Mouse (Mus musculus) MEL (cell line): Measurements from ENCODE around the gene Cst7.
"Not testable (repeated sequence)": the region's sequence is repeated elsewhere in the genome, so short reads cannot be mapped to it uniquely, and the experiment has no call there.

Experiments
- CTCF ChIP-seq, 3 experiments: IDR thresholded peaks in 2 of 3; conservative IDR thresholded peaks in 1 of 3; 2 replicates each; pipeline ENCODE4 v1.5.1; 2011 to 2012; ENCODE audit warnings: low read length in 3 of 3, low read depth in 2 of 3, mild to moderate bottlenecking in 2 of 3, improper control_type of control experiment in 1 of 3, inconsistent platforms in 1 of 3, mixed read lengths in 1 of 3, moderate library complexity in 1 of 3; ENCODE audit not compliant: control insufficient read depth in 1 of 3, insufficient read depth in 1 of 3, poor library complexity in 1 of 3, severe bottlenecking in 1 of 3
- GATA1 ChIP-seq: IDR thresholded peaks from 2 replicates; pipeline ENCODE4 v1.6.1; 2011; ENCODE audit warnings: low read depth, low read length, improper control_type of control experiment
- MEF2A ChIP-seq: IDR thresholded peaks from 2 replicates; pipeline ENCODE4 v1.6.1; 2014; ENCODE audit warnings: low read depth, mild to moderate bottlenecking, inconsistent platforms, low read length, improper control_type of control experiment; ENCODE audit not compliant: poor library complexity, insufficient replicate concordance, severe bottlenecking; ENCODE audit errors: extremely low read depth
- MXI1 ChIP-seq: IDR thresholded peaks from 2 replicates; pipeline ENCODE4 v1.6.1; 2011; ENCODE audit warnings: mild to moderate bottlenecking, low read depth, low read length, improper control_type of control experiment
- NRF1 ChIP-seq: IDR thresholded peaks from 2 replicates; pipeline ENCODE4 v1.6.1; 2014; ENCODE audit warnings: low read depth, mild to moderate bottlenecking, inconsistent platforms, low read length, improper control_type of control experiment, moderate library complexity; ENCODE audit not compliant: poor library complexity, insufficient read depth, severe bottlenecking
- POLR2A ChIP-seq, 2 experiments: IDR thresholded peaks; 2 replicates each; pipeline ENCODE4 v1.6.1; 2011 to 2012; ENCODE audit warnings: low read length in 2 of 2, mild to moderate bottlenecking in 2 of 2, control low read depth in 1 of 2, improper control_type of control experiment in 1 of 2, low read depth in 1 of 2, moderate library complexity in 1 of 2; ENCODE audit not compliant: control insufficient read depth in 1 of 2, insufficient read depth in 1 of 2, poor library complexity in 1 of 2
- SIN3A ChIP-seq: IDR thresholded peaks from 2 replicates; pipeline ENCODE4 v1.6.1; 2012; ENCODE audit warnings: low read length, improper control_type of control experiment, inconsistent platforms
- TCF12 ChIP-seq: IDR thresholded peaks from 2 replicates; pipeline ENCODE4 v1.6.1; 2014; ENCODE audit warnings: low read depth, mild to moderate bottlenecking, inconsistent platforms, low read length, improper control_type of control experiment, moderate library complexity
- USF1 ChIP-seq: IDR thresholded peaks from 2 replicates; pipeline ENCODE4 v1.6.1; 2014; ENCODE audit warnings: low read depth, mild to moderate bottlenecking, inconsistent platforms, low read length, improper control_type of control experiment, moderate library complexity

GRCm38 (mm10) chr2:150549576-150549975 is 20.6 kb upstream of the Cst7 start:
- TF ChIP-seq GATA1, result peak; percentile 50
- not testable (repeated sequence) for TF ChIP-seq MEF2A; POLR2A (IDR thresholded peaks at IDR 0.05; ENCODE audit: control insufficient read depth in 1 of 2, insufficient read depth in 1 of 2, low read depth in 1 of 2, low read length in 2 of 2, poor library complexity in 1 of 2); TCF12; NRF1; SIN3A; MXI1; CTCF (IDR thresholded peaks at IDR 0.05 in 2 of 3, conservative IDR thresholded peaks at IDR 0.05 in 1 of 3; ENCODE audit: control insufficient read depth in 1 of 3, insufficient read depth in 1 of 3, low read depth in 2 of 3, low read length in 3 of 3, poor library complexity in 1 of 3, severe bottlenecking in 1 of 3); USF1
